Mouse (Mus musculus): ENCODE measurements around the gene Gm45213. TPM values are rescaled to one million over a fixed set of nuclear protein-coding genes. Genes with fewer than 3 reads are reported as not detected.
A peak's percentile ranks its signal among the peaks of the same experiment; 100 is the strongest.

The Gm45213 gene
- polyA plus RNA-seq, 1 experiment from 2014 or later: not detected

GRCm38 (mm10) chr7:66028766-66029512 is 14.5 kb upstream of the Gm45213 start:
- Histone ChIP-seq H3K27ac (replicated peaks) (no peak overlapping the region), H3K4me3 (replicated peaks) (no peak overlapping the region), H3K9me3 (replicated peaks) (no peaks in the 10 kb centered on the region), H3K9ac (replicated peaks) (no peak overlapping the region), H3K4me2 (no peak overlapping the region), H3K27me3 (replicated peaks) (no peaks in the 10 kb centered on the region), H3K36me3 (no peaks in the 10 kb centered on the region), H3K4me1 (no peaks in the 10 kb centered on the region)
- 52% methylated on average over 6 of the region's 6 CpGs for WGBS
- ATAC-seq (ENCODE audit: low FRiP score): no peak

DNA sequence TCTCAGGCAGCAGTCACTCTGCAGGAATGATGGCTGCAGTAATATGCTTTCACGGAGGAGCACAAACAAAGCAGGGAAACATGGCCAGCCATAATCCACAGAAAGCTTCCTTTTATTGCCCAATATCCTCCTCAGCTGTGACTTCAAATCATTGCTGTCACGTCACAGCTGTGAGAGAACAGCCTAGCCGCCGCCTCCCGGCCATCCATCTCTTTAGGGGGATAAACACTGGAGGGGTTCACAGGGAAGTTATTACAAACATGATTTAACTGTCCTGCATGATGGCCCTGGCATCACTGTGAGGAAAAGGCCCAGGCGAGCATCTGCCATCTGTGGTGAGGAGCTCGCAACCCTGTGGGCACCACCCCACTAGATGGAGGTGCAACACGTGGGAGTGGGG is 6.6 kb upstream of the Gm45213 start:
- no peaks in the 10 kb centered on the region for H3K36me3 ChIP-seq
- no peak overlapping the region for H3K9ac ChIP-seq (replicated peaks)
- H3K4me3 ChIP-seq (replicated peaks): no peak overlapping the region
- 32% methylated on average over 8 of the region's 8 CpGs for WGBS
- peak; percentile 42; the same call in 1 of the 2 replicates for ATAC-seq (ENCODE audit: low FRiP score)
- 0 out of 2 replicates have a peak overlapping the region, but pooled peaks have one; percentile 2 for H3K27ac ChIP-seq (replicated peaks)
- no peak overlapping the region for H3K4me2 ChIP-seq
- peaks cover 37% of the 10 kb centered on the region for H3K4me1 ChIP-seq
- no peaks in the 10 kb centered on the region for H3K9me3 ChIP-seq (replicated peaks)
- 0 out of 2 replicates have a peak, but pooled peaks cover 3% of the 10 kb centered on the region for H3K27me3 ChIP-seq (replicated peaks)

DNA sequence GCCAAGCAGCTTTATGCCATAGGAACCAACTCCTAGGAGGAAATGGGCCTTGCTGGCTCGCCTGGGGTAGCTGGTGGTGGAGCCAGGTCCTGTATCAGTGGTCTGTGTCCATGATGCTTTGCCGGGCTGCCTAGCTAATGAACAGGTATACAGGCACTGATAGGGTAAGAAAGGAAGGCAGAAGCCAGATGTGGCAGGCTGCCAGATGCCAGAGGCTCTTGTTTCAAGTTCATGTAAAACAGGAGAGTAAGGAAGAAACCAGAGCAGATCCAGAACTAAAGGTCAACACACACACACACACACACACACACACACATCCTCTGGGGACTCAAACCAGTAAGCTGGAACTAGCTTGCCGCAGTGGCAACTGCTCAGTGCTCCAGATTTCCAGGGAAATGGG is 5.1 kb upstream of the Gm45213 start:
- Histone ChIP-seq H3K4me1 (peaks cover 37% of the 10 kb centered on the region), H3K36me3 (no peaks in the 10 kb centered on the region), H3K27me3 (replicated peaks) (0 out of 2 replicates have a peak, but pooled peaks cover 3% of the 10 kb centered on the region), H3K4me2 (no peak overlapping the region), H3K27ac (replicated peaks) (no peak overlapping the region), H3K9ac (replicated peaks) (no peak overlapping the region), H3K4me3 (replicated peaks) (no peak overlapping the region), H3K9me3 (replicated peaks) (no peaks in the 10 kb centered on the region)
- no peak for ATAC-seq (ENCODE audit: low FRiP score)
- 64% methylated on average over 3 of the region's 3 CpGs for whole genome bisulfite sequencing

GRCm38 (mm10) chr7:66038730-66039129 is 4.7 kb upstream of the Gm45213 start:
- no peaks in the 10 kb centered on the region for H3K9me3 ChIP-seq (replicated peaks)
- H3K4me1 ChIP-seq: peaks cover 40% of the 10 kb centered on the region
- no peaks in the 10 kb centered on the region for H3K36me3 ChIP-seq
- no peak for ATAC-seq (ENCODE audit: low FRiP score)
- H3K4me3 ChIP-seq (replicated peaks): no peak overlapping the region
- H3K9ac ChIP-seq (replicated peaks): no peak overlapping the region
- peak overlapping the region; percentile 48; the same call in 1 of the 2 replicates for H3K27ac ChIP-seq (replicated peaks)
- H3K4me2 ChIP-seq: no peak overlapping the region
- 67% methylated on average over 11 of the region's 11 CpGs for WGBS
- H3K27me3 ChIP-seq (replicated peaks): 0 out of 2 replicates have a peak, but pooled peaks cover 3% of the 10 kb centered on the region

DNA sequence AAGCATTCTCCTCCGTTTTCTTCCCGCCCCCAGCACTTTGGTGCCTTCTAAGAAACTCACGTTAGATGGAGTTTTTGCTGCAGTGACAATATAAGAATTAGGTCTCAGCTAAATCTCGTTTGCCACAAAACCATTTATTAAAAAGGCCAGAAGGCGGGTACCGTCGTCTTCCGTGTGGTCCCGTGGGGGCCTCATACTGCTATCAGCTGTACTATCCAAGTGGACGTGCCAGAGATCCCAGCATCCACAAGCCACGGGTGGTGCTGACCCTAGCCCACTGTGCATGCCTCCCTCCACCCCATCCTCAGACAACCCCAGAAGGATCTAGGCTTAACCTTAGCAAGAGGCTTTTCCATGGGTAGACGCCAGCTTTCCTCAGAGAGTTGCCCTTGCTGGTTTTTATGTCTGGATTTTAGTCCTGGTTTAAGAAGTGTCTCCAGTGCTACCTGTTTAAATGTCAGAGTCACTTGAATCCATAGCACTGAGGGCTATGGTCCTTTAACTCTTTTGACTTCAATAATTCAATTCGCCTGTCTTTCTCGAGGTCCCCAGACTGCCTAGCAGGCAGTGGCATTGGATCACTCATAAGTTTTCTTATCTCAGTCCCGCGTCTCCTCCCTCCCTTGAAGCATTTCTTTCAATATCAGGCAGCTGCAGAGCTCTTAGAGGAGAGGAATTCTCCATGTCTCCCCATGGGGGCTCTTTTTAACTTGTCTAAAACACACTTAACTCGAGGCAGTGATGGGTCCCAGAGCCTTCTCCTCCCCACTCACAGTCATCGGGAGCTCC is 3.2 kb upstream of the Gm45213 start:
- 60% methylated on average over 18 of the region's 18 CpGs for whole genome bisulfite sequencing
- no peaks in the 10 kb centered on the region for H3K36me3 ChIP-seq
- H3K4me2 ChIP-seq: peak overlapping the region; percentile 26
- H3K27me3 ChIP-seq (replicated peaks): no peaks in the 10 kb centered on the region
- no peak overlapping the region for H3K4me3 ChIP-seq (replicated peaks)
- no peak overlapping the region for H3K9ac ChIP-seq (replicated peaks)
- peaks cover 55% of the 10 kb centered on the region for H3K4me1 ChIP-seq
- no peaks in the 10 kb centered on the region for H3K9me3 ChIP-seq (replicated peaks)
- peak overlapping the region; percentile 28; the same call in 1 of the 2 replicates for H3K27ac ChIP-seq (replicated peaks)
- ATAC-seq (ENCODE audit: low FRiP score): no peak

DNA sequence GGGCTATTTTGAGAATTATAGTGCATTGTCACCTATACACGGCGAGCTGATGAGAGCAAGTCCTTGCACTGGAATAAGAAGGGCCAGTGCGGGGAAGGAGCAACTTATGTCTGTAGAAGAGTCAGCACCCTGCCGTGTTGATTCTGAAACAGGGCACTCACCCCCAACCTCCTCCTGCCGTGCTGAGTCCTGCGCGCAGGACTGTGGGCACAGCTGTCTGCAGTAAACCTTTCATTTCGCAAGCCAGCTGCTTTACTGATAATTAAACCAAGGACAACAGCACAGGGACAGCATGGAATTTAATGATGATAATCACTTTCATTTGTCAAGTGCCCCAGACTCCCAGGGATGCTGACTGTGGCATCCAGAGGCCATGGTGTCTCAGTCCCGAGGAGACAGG is 1.2 kb downstream of the Gm45213 start:
- H3K4me1 ChIP-seq: peaks cover 50% of the 10 kb centered on the region
- no peak overlapping the region for H3K9ac ChIP-seq (replicated peaks)
- peak; percentile 43 for ATAC-seq (ENCODE audit: low FRiP score)
- peak overlapping the region; percentile 49; the same call in 1 of the 2 replicates for H3K27ac ChIP-seq (replicated peaks)
- no peaks in the 10 kb centered on the region for H3K27me3 ChIP-seq (replicated peaks)
- no peaks in the 10 kb centered on the region for H3K9me3 ChIP-seq (replicated peaks)
- no peaks in the 10 kb centered on the region for H3K36me3 ChIP-seq
- WGBS: 24% methylated on average over 9 of the region's 9 CpGs
- no peak overlapping the region for H3K4me2 ChIP-seq
- no peak overlapping the region for H3K4me3 ChIP-seq (replicated peaks)

DNA sequence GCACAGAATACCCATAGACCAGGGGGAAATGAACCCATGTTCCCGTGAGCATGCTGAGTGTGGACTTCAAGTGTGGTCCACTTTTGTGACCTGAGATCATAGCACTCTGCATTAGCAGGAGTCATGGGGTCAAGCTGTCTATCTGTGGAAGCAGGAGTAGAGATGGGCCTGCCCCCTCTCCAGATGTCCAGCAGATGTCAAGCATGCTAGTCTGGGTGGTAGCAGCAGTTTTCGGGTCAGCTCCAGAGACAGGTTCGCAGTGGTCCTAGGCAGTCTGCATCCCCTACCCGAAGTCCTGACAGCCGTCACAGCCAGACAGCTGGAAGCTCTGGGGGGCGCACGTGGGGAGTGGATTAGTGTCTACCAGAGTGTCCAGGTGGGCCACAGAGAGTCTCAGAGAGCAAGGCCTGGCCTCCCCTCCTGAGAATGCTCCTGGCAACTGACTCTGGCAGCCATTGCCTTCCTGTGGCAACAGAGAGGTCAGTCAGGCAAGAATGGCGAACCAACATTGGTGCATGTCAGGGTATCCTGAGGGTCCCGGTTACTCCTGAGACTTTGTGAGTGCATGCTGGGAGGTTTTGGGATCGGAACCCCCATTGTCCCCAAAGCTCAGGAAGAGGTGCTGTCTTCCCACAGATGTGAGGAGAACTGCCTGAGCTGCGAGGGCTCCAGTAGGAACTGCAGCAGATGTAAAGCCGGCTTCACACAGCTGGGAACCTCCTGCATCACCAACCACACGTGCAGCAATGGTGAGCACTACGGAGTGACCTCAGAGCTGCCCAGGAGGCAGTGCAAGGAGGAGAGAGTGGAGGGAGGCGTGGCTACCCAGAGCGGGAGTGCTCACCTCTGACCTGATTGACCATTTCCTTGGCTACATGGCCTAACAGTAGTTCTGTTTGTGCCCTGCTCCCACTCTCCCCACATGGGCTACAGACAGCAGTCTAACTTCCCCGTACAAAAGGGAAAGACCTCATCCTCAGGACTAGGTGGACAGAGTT is 3.8 kb downstream of the Gm45213 start:
- Histone ChIP-seq H3K27me3 (replicated peaks) (no peaks in the 10 kb centered on the region), H3K9me3 (replicated peaks) (no peaks in the 10 kb centered on the region), H3K4me3 (replicated peaks) (no peak overlapping the region), H3K4me2 (no peak overlapping the region), H3K36me3 (no peaks in the 10 kb centered on the region), H3K4me1 (peaks cover 40% of the 10 kb centered on the region), H3K9ac (replicated peaks) (no peak overlapping the region), H3K27ac (replicated peaks) (no peak overlapping the region)
- 65% methylated on average over 17 of the region's 17 CpGs for WGBS
- ATAC-seq (ENCODE audit: low FRiP score): no peak

GRCm38 (mm10) chr7:66047975-66048374 is 4.6 kb downstream of the Gm45213 start:
- no peaks in the 10 kb centered on the region for H3K36me3 ChIP-seq
- H3K4me3 ChIP-seq (replicated peaks): no peak overlapping the region
- H3K27me3 ChIP-seq (replicated peaks): no peaks in the 10 kb centered on the region
- WGBS: 82% methylated on average over 4 of the region's 4 CpGs
- no peak overlapping the region for H3K4me2 ChIP-seq
- peaks cover 40% of the 10 kb centered on the region for H3K4me1 ChIP-seq
- H3K9me3 ChIP-seq (replicated peaks): no peaks in the 10 kb centered on the region
- ATAC-seq (ENCODE audit: low FRiP score): no peak
- no peak overlapping the region for H3K9ac ChIP-seq (replicated peaks)
- no peak overlapping the region for H3K27ac ChIP-seq (replicated peaks)

DNA sequence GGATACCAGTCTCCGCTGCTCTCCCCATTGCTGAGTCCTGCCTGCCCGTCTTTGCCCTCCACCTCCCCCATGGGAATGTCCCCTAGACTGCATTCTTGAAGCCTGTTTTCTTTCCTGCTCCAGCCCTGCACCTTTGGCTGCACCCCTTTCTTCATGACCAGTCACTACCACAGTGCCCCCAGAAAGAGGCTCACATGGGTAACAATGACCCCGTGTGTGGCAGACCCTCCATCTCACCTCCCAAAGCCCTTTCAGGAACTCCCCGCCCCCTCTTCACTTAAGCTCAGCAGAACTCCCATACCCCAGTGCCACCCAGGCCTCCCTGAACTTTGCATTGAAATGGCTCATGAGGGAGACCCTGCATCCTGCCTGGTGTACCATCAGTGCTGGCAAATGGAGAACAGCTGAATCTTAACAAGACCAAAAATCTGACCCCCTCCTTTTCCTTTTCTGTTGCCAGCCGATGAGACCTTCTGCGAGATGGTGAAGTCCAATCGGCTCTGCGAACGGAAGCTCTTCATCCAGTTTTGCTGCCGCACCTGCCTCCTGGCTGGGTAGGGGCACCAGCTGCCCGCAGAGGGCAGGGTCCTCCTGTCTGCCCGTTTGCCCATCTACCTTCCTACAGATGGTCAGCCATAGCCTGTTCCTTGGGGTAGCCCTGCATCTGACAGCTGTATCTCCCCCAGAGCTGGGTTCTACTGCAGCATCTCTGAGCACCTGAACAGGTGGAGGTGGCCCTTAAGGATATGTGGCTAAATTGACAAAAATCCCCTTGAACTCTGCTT is 5.2 kb downstream of the Gm45213 start:
- peaks cover 37% of the 10 kb centered on the region for H3K4me1 ChIP-seq
- no peak for ATAC-seq (ENCODE audit: low FRiP score)
- H3K4me2 ChIP-seq: no peak overlapping the region
- no peaks in the 10 kb centered on the region for H3K36me3 ChIP-seq
- H3K9me3 ChIP-seq (replicated peaks): no peaks in the 10 kb centered on the region
- no peaks in the 10 kb centered on the region for H3K27me3 ChIP-seq (replicated peaks)
- H3K27ac ChIP-seq (replicated peaks): no peak overlapping the region
- WGBS: 88% methylated on average over 12 of the region's 12 CpGs
- H3K9ac ChIP-seq (replicated peaks): no peak overlapping the region
- H3K4me3 ChIP-seq (replicated peaks): no peak overlapping the region

- no peak overlapping the region for H3K4me2 ChIP-seq
- H3K36me3 ChIP-seq: no peaks in the 10 kb centered on the region
- no peaks in the 10 kb centered on the region for H3K4me1 ChIP-seq
- no peak for ATAC-seq (ENCODE audit: low FRiP score)
- no peaks in the 10 kb centered on the region for H3K9me3 ChIP-seq (replicated peaks)
- 90% methylated on average over 4 of the region's 4 CpGs for WGBS
- 0 out of 2 replicates have a peak, but pooled peaks cover 7% of the 10 kb centered on the region for H3K27me3 ChIP-seq (replicated peaks)
- H3K4me3 ChIP-seq (replicated peaks): no peak overlapping the region
- H3K9ac ChIP-seq (replicated peaks): no peak overlapping the region
- H3K27ac ChIP-seq (replicated peaks): no peak overlapping the region
Measured at GRCm38 (mm10) chr7:66053946-66054483, 10.6 kb downstream of the Gm45213 start.

Data from neural tube, embryonic 15.5 days (tissue).